Mouse (Mus musculus): Measurements from ENCODE around the gene Slc5a3. TPM values are rescaled to one million over a fixed set of nuclear protein-coding genes. Genes with fewer than 3 reads are reported as not detected.

The Slc5a3 gene
- polyA plus RNA-seq (2012; rRNA removed) = 15.6 and 21.6 TPM in 2 replicates

- DNase-seq (ENCODE audit: low read depth) = no peak
These were observed at the start of gene Slc5a3, which contains the start of the genes Mrps6 and Gm49711 for GRCm38 (mm10) chr16:92057852-92058643. TSS of gene Slc5a3 (plus strand) at chr16:92058322. TSS of gene Mrps6 (plus strand) at chr16:92058270. TSS of gene Gm49711 (plus strand) at chr16:92058316.

DNA sequence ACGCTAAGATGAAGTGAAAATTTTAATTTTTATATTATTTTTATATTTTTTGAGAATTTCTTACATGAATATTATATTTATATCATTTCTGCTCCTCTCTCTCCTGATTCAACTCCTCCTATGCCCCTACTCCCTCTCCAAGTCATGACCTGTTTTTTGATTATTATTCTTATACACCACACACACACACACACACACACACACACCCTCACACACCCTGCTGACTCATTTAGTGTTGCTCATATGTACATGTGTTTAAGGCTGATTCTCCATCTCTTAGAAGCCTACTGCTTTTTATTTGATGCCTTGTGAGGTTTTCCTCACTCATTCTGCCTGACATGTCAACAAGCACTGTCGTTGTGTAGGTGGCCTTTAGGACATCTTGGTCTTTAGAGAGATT lies 48.5 kb upstream of the Slc5a3 start:
- no peak for DNase-seq (ENCODE audit: low read depth)

DNA sequence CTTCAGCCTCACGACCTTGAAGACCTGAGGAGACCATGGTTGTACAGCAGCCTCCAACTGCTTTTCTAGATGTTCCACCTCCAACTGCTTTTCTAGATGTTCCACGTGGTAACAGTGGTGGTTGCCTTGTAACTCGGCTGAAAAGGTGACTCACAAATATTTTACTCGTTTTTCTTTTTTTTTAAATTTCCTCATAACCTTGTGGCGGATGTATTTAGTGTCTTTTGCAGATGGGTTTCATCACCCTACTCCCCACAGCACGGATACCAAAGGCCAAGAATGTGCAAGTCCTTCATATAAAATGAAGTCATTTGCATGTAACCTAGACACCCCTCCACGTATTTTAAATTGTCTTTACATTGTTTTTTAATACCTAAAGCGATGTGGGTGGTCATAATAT lies 41.3 kb upstream of the Slc5a3 start:
- no peak for DNase-seq (ENCODE audit: low read depth)

- no peak for DNase-seq (ENCODE audit: low read depth)
These were observed 38.7 kb upstream of the Slc5a3 start for GRCm38 (mm10) chr16:92019141-92020118.

- no peak for DNase-seq (ENCODE audit: low read depth)
These were observed 36.3 kb upstream of the Slc5a3 start for GRCm38 (mm10) chr16:92021656-92022400.

GRCm38 (mm10) chr16:92022494-92023283 lies 35.4 kb upstream of the Slc5a3 start:
- no peak for DNase-seq (ENCODE audit: low read depth)

DNA sequence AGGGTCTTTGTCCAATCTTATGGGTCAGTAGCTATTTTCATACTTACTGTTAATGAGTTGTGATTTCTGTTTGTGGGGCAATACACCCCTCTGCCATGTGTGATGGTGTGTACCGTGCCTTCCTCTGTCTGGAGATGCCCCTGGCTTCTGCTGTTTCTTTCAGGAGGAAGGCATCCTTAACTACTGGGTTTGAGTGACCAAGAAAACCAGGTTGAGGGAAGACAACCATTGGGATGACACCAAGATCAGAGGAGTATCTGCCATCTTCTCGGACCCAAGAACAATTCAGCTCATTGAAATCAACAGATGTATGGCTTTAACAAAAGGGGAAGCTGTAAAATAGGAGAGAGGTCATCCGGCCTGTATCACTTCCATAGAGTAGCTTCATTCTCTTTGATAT lies 24.8 kb upstream of the Slc5a3 start:
- DNase-seq (ENCODE audit: low read depth) = no peak

DNA sequence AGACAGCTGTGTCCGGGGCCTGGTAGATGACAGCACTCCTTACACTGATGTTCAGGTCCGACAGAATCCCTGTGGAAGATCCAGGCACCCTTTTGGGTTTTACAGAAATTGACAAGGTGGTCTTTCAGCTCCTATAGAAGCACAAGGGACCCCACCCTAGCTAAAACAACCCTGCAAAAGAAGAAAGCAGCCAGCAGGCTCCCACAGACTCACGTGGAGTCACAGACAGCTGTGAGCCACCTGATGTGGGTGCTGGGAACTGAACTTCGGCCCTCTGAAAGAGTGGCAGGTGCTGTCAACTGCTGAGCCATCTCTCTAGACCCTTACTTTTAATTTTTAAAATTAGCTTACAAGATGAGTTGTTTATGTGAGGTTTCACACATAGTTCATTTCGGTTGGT lies 23.4 kb upstream of the Slc5a3 start:
- no peak for DNase-seq (ENCODE audit: low read depth)

DNA sequence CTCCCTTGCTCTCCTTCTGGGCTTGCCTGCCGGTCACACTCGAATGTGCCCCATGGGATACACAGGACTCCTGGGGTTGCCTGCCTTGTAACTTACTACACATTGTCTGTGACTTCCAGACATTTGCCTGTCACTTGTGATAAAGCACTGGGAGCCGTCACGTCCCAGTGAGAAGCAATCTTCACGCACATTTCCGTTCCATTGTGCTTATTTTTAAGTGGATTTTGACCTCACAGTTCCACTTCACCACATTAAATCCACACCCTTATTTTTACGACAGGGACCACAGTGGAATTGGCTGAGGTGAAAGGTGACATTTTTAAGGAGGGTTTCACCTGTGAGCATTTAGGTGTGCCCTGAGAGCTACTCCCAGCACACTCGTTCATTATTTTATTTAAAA lies 21.4 kb upstream of the Slc5a3 start:
- DNase-seq (ENCODE audit: low read depth) = no peak

DNA sequence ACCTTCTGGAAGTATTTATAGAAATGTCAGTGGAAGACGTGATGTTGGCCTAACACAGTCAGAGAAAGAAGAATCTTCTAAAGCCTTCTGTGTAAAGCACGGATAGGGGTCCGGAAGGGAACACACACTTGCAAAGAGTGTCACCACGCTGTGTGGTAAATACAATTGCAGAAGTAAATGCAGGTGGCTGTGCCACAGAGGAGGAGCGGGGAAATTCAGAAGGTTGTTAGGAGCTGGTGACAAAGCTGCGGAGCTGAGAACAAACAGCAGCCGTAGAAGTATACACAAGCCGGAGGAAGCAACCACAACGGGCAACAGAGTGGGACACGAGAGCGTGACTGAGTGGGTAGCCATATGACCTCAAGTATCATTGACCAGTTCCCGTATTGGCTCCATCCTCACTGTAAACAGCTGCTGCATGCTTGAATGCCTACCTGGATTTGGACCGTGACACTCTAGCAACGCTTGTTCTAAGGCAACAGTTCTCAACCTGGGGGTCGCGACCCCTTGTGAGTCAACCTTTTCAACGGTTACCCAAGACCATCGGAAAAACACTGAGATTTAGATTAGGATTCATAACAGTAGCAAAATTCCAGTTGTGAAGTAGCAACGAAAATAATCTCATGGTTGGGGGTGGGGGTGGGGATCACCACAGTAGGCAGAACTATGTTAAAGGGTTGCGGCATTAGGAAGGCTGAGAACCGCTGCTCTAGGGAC lies 20.1 kb upstream of the Slc5a3 start:
- DNase-seq (ENCODE audit: low read depth) = no peak

DNA sequence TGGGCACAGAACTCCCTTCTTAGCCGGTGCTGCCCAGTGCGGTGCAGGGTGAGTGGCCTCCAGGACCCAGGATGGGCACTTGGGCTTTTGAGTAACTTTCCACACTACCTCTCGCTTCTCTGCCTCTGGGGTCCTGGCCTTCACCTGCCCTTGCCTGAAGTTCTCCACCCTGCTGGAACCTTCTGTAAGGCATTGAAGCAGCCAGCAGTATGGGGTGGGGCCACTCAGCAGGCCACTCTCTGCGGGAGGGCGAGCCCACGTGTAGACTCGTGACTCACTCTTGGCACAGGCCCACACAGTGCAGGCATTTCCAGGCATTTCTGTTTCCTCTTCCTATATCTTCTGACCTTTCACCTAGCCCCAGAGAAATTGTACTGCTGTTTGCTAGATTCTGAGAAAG lies 18.7 kb upstream of the Slc5a3 start:
- no peak for DNase-seq (ENCODE audit: low read depth)

GRCm38 (mm10) chr16:92039966-92040365 lies 18.2 kb upstream of the Slc5a3 start:
- no peak for DNase-seq (ENCODE audit: low read depth)

DNA sequence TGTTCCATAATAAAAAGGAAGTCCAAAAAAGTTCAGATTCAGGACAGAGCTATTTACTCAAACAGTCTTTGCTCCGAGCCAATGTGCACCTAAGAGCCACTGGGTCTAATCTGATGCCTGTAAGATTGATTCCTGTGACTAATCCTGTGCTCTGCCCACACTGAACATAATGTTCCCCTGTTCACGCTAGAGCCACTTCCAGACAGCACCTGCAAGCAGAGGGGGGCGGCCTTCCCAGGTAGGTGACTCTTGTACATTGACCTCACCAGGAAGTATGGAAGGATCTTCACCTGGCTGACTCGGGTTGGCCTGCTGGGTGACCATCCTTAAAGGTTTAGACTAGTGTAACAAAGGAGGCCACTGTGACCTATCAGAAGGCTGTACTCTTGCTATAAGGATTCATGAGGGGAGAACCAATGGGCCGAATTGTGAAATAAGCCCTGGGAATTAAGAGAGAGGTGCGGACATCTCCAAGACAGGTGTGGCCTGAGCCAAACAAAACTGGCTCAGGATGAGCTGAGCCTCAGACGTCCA lies 6.3 kb upstream of the Slc5a3 start:
- peak; percentile 90 for DNase-seq (ENCODE audit: low read depth)

GRCm38 (mm10) chr16:92052569-92052968 lies 5.6 kb upstream of the Slc5a3 start:
- no peak for DNase-seq (ENCODE audit: low read depth)

DNA sequence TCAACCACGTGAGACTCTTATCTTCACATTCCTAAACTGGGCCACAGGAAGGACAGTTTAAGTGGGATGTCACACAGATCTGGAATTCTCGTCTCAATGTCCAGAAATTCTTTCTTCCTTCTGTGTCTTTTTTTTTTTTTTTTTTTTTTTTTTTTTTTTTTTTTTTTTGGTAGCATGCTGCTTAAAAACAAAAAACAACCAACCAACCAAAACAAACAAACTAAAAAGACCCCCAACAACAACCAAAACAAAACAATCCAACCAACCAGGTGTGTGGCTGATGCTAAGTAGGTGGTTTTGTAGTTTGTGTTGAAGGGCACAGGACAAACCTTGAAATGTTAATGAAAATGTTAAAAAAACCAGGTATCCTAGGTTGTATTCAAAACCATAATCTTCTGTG lies 1.4 kb upstream of the Slc5a3 start:
- DNase-seq (ENCODE audit: low read depth) = no peak

- DNase-seq (ENCODE audit: low read depth) = no peak
These were observed 668 bp upstream of the Slc5a3 start for GRCm38 (mm10) chr16:92057456-92057851.

GRCm38 (mm10) chr16:92058644-92059620 lies 810 bp downstream of the Slc5a3 start:
- no peak for DNase-seq (ENCODE audit: low read depth)

- no peak for DNase-seq (ENCODE audit: low read depth)
These were observed 2.1 kb downstream of the Slc5a3 start for GRCm38 (mm10) chr16:92060213-92060612.

GRCm38 (mm10) chr16:92061586-92061985 lies 3.5 kb downstream of the Slc5a3 start:
- no peak for DNase-seq (ENCODE audit: low read depth)
